Mouse (Mus musculus) heart, embryonic 14.5 days (tissue): ENCODE results near the gene Celf5. TPM values are rescaled to one million over a fixed set of nuclear protein-coding genes. Genes with fewer than 3 reads are reported as not detected.

ENCODE experiments used
- ATAC-seq: fragments of 200-750 bp; cut with Nextera tagmentation; 2 replicates; pipeline ENCODE4 v1.8.0; 2017; ENCODE audit warnings: low read depth, moderate TSS enrichment; ENCODE audit not compliant: insufficient number of reproducible peaks, insufficient read depth, low FRiP score
- H3K27ac ChIP-seq, 2 experiments: fragments of 200-500 bp in 1 of 2; fragments of 300-500 bp in 1 of 2; sonication (generic) in 1 of 2; replicated peaks in 1 of 2; 2 replicates each; pipeline ENCODE4 v1.5.1; 2012 to 2014; ENCODE audit warnings: low read depth in 2 of 2, low read length in 2 of 2, control low read depth in 1 of 2, mild to moderate bottlenecking in 1 of 2, mixed read lengths in 1 of 2; ENCODE audit not compliant: control insufficient read depth in 1 of 2, insufficient read depth in 1 of 2
- H3K27me3 ChIP-seq: fragments of 300-500 bp; sonication (generic); 2 replicates; pipeline ENCODE4 v1.6.1; 2014; ENCODE audit warnings: mild to moderate bottlenecking, low read length, control low read depth; ENCODE audit not compliant: control insufficient read depth, insufficient read depth
- H3K36me3 ChIP-seq: fragments of 300-500 bp; sonication (generic); 2 replicates; pipeline ENCODE4 v1.6.1; 2014; ENCODE audit warnings: mild to moderate bottlenecking, control low read depth, low read length, mixed read lengths; ENCODE audit not compliant: control insufficient read depth, insufficient read depth
- H3K4me1 ChIP-seq, 2 experiments: fragments of 200-500 bp in 1 of 2; fragments of 300-500 bp in 1 of 2; sonication (generic) in 1 of 2; 2 replicates each; pipeline ENCODE4 v1.6.1; 2012 to 2014; ENCODE audit warnings: low read length in 2 of 2, control low read depth in 1 of 2, mixed read lengths in 1 of 2; ENCODE audit not compliant: control insufficient read depth in 2 of 2, insufficient read depth in 2 of 2
- H3K4me2 ChIP-seq: fragments of 300-500 bp; sonication (generic); 2 replicates; pipeline ENCODE4 v1.6.1; 2014; ENCODE audit warnings: mild to moderate bottlenecking, low read length
- H3K4me3 ChIP-seq, 2 experiments: fragments of 200-500 bp in 1 of 2; fragments of 300-500 bp in 1 of 2; sonication (generic) in 1 of 2; 2 replicates each; pipeline ENCODE4 v1.5.1; 2012 to 2014; ENCODE audit warnings: low read length in 2 of 2, mild to moderate bottlenecking in 2 of 2, control low read depth in 1 of 2, low read depth in 1 of 2, moderate library complexity in 1 of 2; ENCODE audit not compliant: control insufficient read depth in 1 of 2, insufficient read depth in 1 of 2
- H3K9ac ChIP-seq: fragments of 300-500 bp; sonication (generic); 2 replicates; pipeline ENCODE4 v1.6.1; 2014; ENCODE audit warnings: mild to moderate bottlenecking, low read length
- H3K9me3 ChIP-seq: fragments of 300-500 bp; sonication (generic); 2 replicates; pipeline ENCODE4 v1.6.1; 2016; ENCODE audit warnings: low read length, control low read depth; ENCODE audit not compliant: control insufficient read depth
- WGBS: fragments of 180-500 bp; shearing (Covaris S2); extraction: QIAGEN DNeasy Blood & Tissue Kit; methylation state at CpG from one replicate; pipeline ENCODE4 v1.1.7; 2014; 5-methylcytosine and 5-hydroxymethylcytosine counted together
- polyA plus RNA-seq: library from polyadenylated mRNA; unstranded; fragments of >200 nt; fragmentation: Nextera tagmentation; extraction: Ambion mirVana; gene quantifications from 2 replicates; pipeline ENCODE4 v1.2.1, GENCODE M21; 2014

The Celf5 gene
- polyA plus RNA-seq, 1 experiment from 2014 or later: 0.19 TPM

- Histone ChIP-seq H3K9ac (no peak overlapping the region), H3K9me3 (no peaks in the 10 kb centered on the region), H3K4me2 (no peak overlapping the region), H3K27ac (no peak overlapping the region), H3K36me3 (no peaks in the 10 kb centered on the region), H3K4me1 (peaks cover 0 to 10% of the 10 kb centered on the region in 2 experiments; a peak in 3 of 4 replicates), H3K27me3 (peaks cover 98% of the 10 kb centered on the region), H3K4me3 (no peak overlapping the region)
- no peak for ATAC-seq
- 58% methylated on average over 4 of the region's 4 CpGs for WGBS
Measured at GRCm38 (mm10) chr10:81463531-81463930, 19.0 kb downstream of the Celf5 start.

- no peak overlapping the region for H3K4me2 ChIP-seq
- 71% methylated on average over 7 of the region's 7 CpGs for WGBS
- H3K27ac ChIP-seq: no peak overlapping the region
- H3K27me3 ChIP-seq: peaks cover 98% of the 10 kb centered on the region
- no peaks in the 10 kb centered on the region for H3K9me3 ChIP-seq
- no peak overlapping the region for H3K9ac ChIP-seq
- no peak for ATAC-seq
- peaks cover 0 to 10% of the 10 kb centered on the region in 2 experiments; a peak in 3 of 4 replicates for H3K4me1 ChIP-seq
- no peak overlapping the region for H3K4me3 ChIP-seq
- no peaks in the 10 kb centered on the region for H3K36me3 ChIP-seq
Measured at GRCm38 (mm10) chr10:81462917-81463316, 19.6 kb downstream of the Celf5 start.

GRCm38 (mm10) chr10:81462415-81462804, 20.1 kb downstream of the Celf5 start:
- Histone ChIP-seq H3K27me3 (peaks cover 98% of the 10 kb centered on the region), H3K9ac (no peak overlapping the region), H3K4me2 (no peak overlapping the region), H3K4me3 (no peak overlapping the region), H3K36me3 (no peaks in the 10 kb centered on the region), H3K27ac (no peak overlapping the region), H3K4me1 (peaks cover 0 to 10% of the 10 kb centered on the region in 2 experiments; a peak in 3 of 4 replicates), H3K9me3 (no peaks in the 10 kb centered on the region)
- WGBS: 35% methylated on average over 7 of the region's 7 CpGs
- no peak for ATAC-seq

- no peak overlapping the region for H3K4me3 ChIP-seq
- H3K9me3 ChIP-seq: no peaks in the 10 kb centered on the region
- H3K4me2 ChIP-seq: no peak overlapping the region
- no peak overlapping the region for H3K27ac ChIP-seq
- peaks cover 0 to 10% of the 10 kb centered on the region in 2 experiments; a peak in 3 of 4 replicates for H3K4me1 ChIP-seq
- no peaks in the 10 kb centered on the region for H3K36me3 ChIP-seq
- H3K27me3 ChIP-seq: peaks cover 98% of the 10 kb centered on the region
- 5% methylated on average over 16 of the region's 16 CpGs for WGBS
- H3K9ac ChIP-seq: no peak overlapping the region
- no peak for ATAC-seq
Measured at GRCm38 (mm10) chr10:81461673-81462414, 20.7 kb downstream of the Celf5 start.

- H3K4me3 ChIP-seq: no peak overlapping the region
- 35% methylated on average over 11 of the region's 11 CpGs for WGBS
- no peak overlapping the region for H3K4me2 ChIP-seq
- no peaks in the 10 kb centered on the region for H3K9me3 ChIP-seq
- H3K36me3 ChIP-seq: no peaks in the 10 kb centered on the region
- no peak overlapping the region for H3K9ac ChIP-seq
- no peak for ATAC-seq
- peaks cover 0 to 10% of the 10 kb centered on the region in 2 experiments; a peak in 3 of 4 replicates for H3K4me1 ChIP-seq
- H3K27ac ChIP-seq: no peak overlapping the region
- peaks cover 97% of the 10 kb centered on the region for H3K27me3 ChIP-seq
Measured at GRCm38 (mm10) chr10:81460951-81461350, 21.6 kb downstream of the Celf5 start.

- Histone ChIP-seq H3K4me2 (peak overlapping the region; percentile 13; the same call in 1 of the 2 replicates), H3K27ac (no peak overlapping the region), H3K4me3 (0 out of 4 replicates have a peak overlapping the region, but pooled peaks of 1 of the 2 experiments have one; percentile 6), H3K9ac (no peak overlapping the region), H3K4me1 (peaks cover 0 to 10% of the 10 kb centered on the region in 2 experiments; a peak in 3 of 4 replicates), H3K9me3 (no peaks in the 10 kb centered on the region), H3K27me3 (peaks cover 97% of the 10 kb centered on the region), H3K36me3 (no peaks in the 10 kb centered on the region)
- WGBS: 32% methylated on average over 16 of the region's 20 CpGs
- no peak for ATAC-seq
Measured at GRCm38 (mm10) chr10:81460471-81460870, 22.0 kb downstream of the Celf5 start.

- Histone ChIP-seq H3K4me1 (peaks cover 0 to 10% of the 10 kb centered on the region in 2 experiments; a peak in 3 of 4 replicates), H3K36me3 (no peaks in the 10 kb centered on the region), H3K4me2 (no peak overlapping the region), H3K27me3 (peaks cover 97% of the 10 kb centered on the region), H3K9ac (no peak overlapping the region), H3K27ac (no peak overlapping the region), H3K9me3 (no peaks in the 10 kb centered on the region), H3K4me3 (no peak overlapping the region)
- ATAC-seq: no peak
- 67% methylated on average over 21 of the region's 21 CpGs for WGBS
Measured at GRCm38 (mm10) chr10:81459399-81459798, 23.1 kb downstream of the Celf5 start.
